Mouse (Mus musculus) cerebellum, postnatal 25 days (tissue): ENCODE results near the gene Itprid2.

Experiments
- DNase-seq, 2 experiments: peaks; one replicate each; pipeline ENCODE4 v3.0.0; 2021; ENCODE audit warnings: mixed read lengths in 2 of 2

Itprid2 gene

GRCm38 (mm10) chr2:79651701-79652100 lies 16.5 kb downstream of the Itprid2 start:
- DNase-seq: no peak

- no peak for DNase-seq
Observed at GRCm38 (mm10) chr2:79652502-79652901, 17.4 kb downstream of the Itprid2 start.

GRCm38 (mm10) chr2:79653093-79653808 lies 18.1 kb downstream of the Itprid2 start:
- no peak for DNase-seq

- DNase-seq: no peak
Observed at GRCm38 (mm10) chr2:79653809-79654164, 18.6 kb downstream of the Itprid2 start.

GRCm38 (mm10) chr2:79657062-79657461 lies 21.9 kb downstream of the Itprid2 start:
- DNase-seq: no peak

GRCm38 (mm10) chr2:79660417-79661185 lies 25.4 kb downstream of the Itprid2 start:
- no peak for DNase-seq

GRCm38 (mm10) chr2:79661486-79662104 lies 26.4 kb downstream of the Itprid2 start:
- DNase-seq: no peak

- DNase-seq: no peak
Observed at GRCm38 (mm10) chr2:79664532-79665286, 29.6 kb downstream of the Itprid2 start.

- no peak for DNase-seq
Observed at GRCm38 (mm10) chr2:79665492-79665891, 30.3 kb downstream of the Itprid2 start.

- DNase-seq: no peak
Observed at GRCm38 (mm10) chr2:79675266-79675665, 40.1 kb downstream of the Itprid2 start.

- DNase-seq: no peak
Observed at GRCm38 (mm10) chr2:79677663-79678257, 42.6 kb downstream of the Itprid2 start.

- DNase-seq: no peak
Observed at GRCm38 (mm10) chr2:79681672-79682071, 46.5 kb downstream of the Itprid2 start.

GRCm38 (mm10) chr2:79683258-79683657 lies 48.1 kb downstream of the Itprid2 start:
- no peak for DNase-seq

- no peak for DNase-seq
Observed at GRCm38 (mm10) chr2:79690838-79691237, 55.7 kb downstream of the Itprid2 start.

GRCm38 (mm10) chr2:79695190-79695589 lies 60.0 kb downstream of the Itprid2 start:
- DNase-seq: no peak

GRCm38 (mm10) chr2:79695939-79696338 lies 60.8 kb downstream of the Itprid2 start:
- no peak for DNase-seq

- no peak for DNase-seq
Observed at GRCm38 (mm10) chr2:79696478-79697230, 61.5 kb downstream of the Itprid2 start.

- DNase-seq: no peak
Observed at GRCm38 (mm10) chr2:79698166-79698565, 63.0 kb downstream of the Itprid2 start.

GRCm38 (mm10) chr2:79704773-79705172 lies 69.6 kb downstream of the Itprid2 start:
- no peak for DNase-seq

GRCm38 (mm10) chr2:79707575-79707974 lies 72.4 kb downstream of the Itprid2 start, which contains the start of gene Ppp1r1c:
Ppp1r1c (plus strand) TSS chr2:79707780.
- DNase-seq: no peak

GRCm38 (mm10) chr2:79713662-79714091 lies 78.5 kb downstream of the Itprid2 start:
- DNase-seq: no peak

- no peak for DNase-seq
Observed at GRCm38 (mm10) chr2:79714745-79715144, 79.6 kb downstream of the Itprid2 start.
